Mouse (Mus musculus) forebrain, postnatal 0 days (tissue): Measurements from ENCODE around the gene Ptbp2. TPM values are rescaled to one million over a fixed set of nuclear protein-coding genes. Genes with fewer than 3 reads are reported as not detected.

Experiments used
- ATAC-seq: fragments of 200-750 bp; cut with Nextera tagmentation; 2 replicates; pipeline ENCODE4 v1.8.0; 2017; ENCODE audit warnings: mild to moderate bottlenecking, moderate library complexity
- DNase-seq: peaks from one replicate; pipeline ENCODE4 v3.0.0-alpha.2; 2015
- H3K27ac ChIP-seq: fragments of 300-500 bp; sonication (generic); 2 replicates; pipeline ENCODE4 v1.5.1; 2014; ENCODE audit warnings: low read depth, mild to moderate bottlenecking, antibody characterized with exemption, low read length, moderate library complexity, mixed read lengths
- H3K27me3 ChIP-seq: fragments of 300-500 bp; sonication (generic); 2 replicates; pipeline ENCODE4 v1.6.1; 2014; ENCODE audit warnings: mild to moderate bottlenecking, low read length, mixed read lengths; ENCODE audit not compliant: insufficient read depth
- H3K36me3 ChIP-seq: fragments of 300-500 bp; sonication (generic); 2 replicates; pipeline ENCODE4 v1.6.1; 2014; ENCODE audit warnings: mild to moderate bottlenecking, moderate library complexity; ENCODE audit not compliant: insufficient read depth
- H3K4me1 ChIP-seq: fragments of 300-500 bp; sonication (generic); 2 replicates; pipeline ENCODE4 v1.6.1; 2014; ENCODE audit warnings: antibody characterized with exemption; ENCODE audit not compliant: insufficient read depth
- H3K4me2 ChIP-seq: fragments of 300-500 bp; sonication (generic); 2 replicates; pipeline ENCODE4 v1.6.1; 2014; ENCODE audit warnings: low read depth, mild to moderate bottlenecking, moderate library complexity
- H3K4me3 ChIP-seq: fragments of 300-500 bp; sonication (generic); 2 replicates; pipeline ENCODE4 v1.5.1; 2014; ENCODE audit warnings: low read depth, low read length, mixed read lengths
- H3K9ac ChIP-seq: fragments of 300-500 bp; sonication (generic); 2 replicates; pipeline ENCODE4 v1.6.1; 2014; ENCODE audit warnings: mild to moderate bottlenecking
- H3K9me3 ChIP-seq: fragments of 300-500 bp; sonication (generic); 2 replicates; pipeline ENCODE4 v1.6.1; 2016; ENCODE audit warnings: low read length
- CTCF ChIP-seq: sonication (generic); IDR thresholded peaks from 2 replicates; pipeline ENCODE4 v1.5.1; 2016; ENCODE audit warnings: antibody characterized with exemption, control low read depth, low read depth
- WGBS: fragments of 180-500 bp; shearing (Covaris S2); extraction: QIAGEN DNeasy Blood & Tissue Kit; methylation state at CpG from one replicate; pipeline ENCODE4 v1.1.7; 2014; 5-methylcytosine and 5-hydroxymethylcytosine counted together
- polyA plus RNA-seq: library from polyadenylated mRNA; unstranded; fragments of >200 nt; fragmentation: Nextera tagmentation; extraction: Ambion mirVana; gene quantifications from 2 replicates; pipeline ENCODE4 v1.2.1, GENCODE M21; 2015
- total RNA-seq: library from RNA; depleted of rRNA; stranded (reverse); fragments of >200 nt; gene quantifications from 2 replicates; pipeline ENCODE4 v1.2.3, GENCODE M21; 2014; rRNA removed

Gene Ptbp2
- total RNA-seq (336 and 372 TPM in 2 replicates), polyA plus RNA-seq (183 and 185 TPM in 2 replicates)

- WGBS, result 87% methylated on average over 4 of the region's 4 CpGs
- peak within 1 kb of the TSS; percentile 99 for H3K9ac ChIP-seq
- DNase-seq, result no peak
- peak within 1 kb of the TSS; percentile 98 for H3K4me3 ChIP-seq
- H3K4me2 ChIP-seq, result peak within 1 kb of the TSS; percentile 54
- no peaks in the 10 kb centered on the region for H3K36me3 ChIP-seq
- H3K4me1 ChIP-seq, result peaks cover 4% of the 10 kb centered on the region; the same call in 1 of the 2 replicates
- H3K27me3 ChIP-seq, result no peaks in the 10 kb centered on the region
- H3K9me3 ChIP-seq, result no peaks in the 10 kb centered on the region
- no peak for TF ChIP-seq CTCF
- no peak for ATAC-seq
- H3K27ac ChIP-seq, result peak within 1 kb of the TSS; percentile 99
Measured at GRCm38 (mm10) chr3:119784366-119784765, at the start of gene Ptbp2. Gene Ptbp2, minus strand, starts transcription at chr3:119784466.

GRCm38 (mm10) chr3:119814678-119815077 is 30.4 kb upstream of the Ptbp2 start:
- ATAC-seq, result no peak
- 71% methylated on average over 1 of the region's 1 CpGs for WGBS

GRCm38 (mm10) chr3:119806123-119806522 is 21.9 kb upstream of the Ptbp2 start:
- no peak overlapping the region for H3K4me2 ChIP-seq
- ATAC-seq (no peak), DNase-seq (no peak)
- WGBS, result 79% methylated on average over 7 of the region's 7 CpGs
- H3K4me3 ChIP-seq, result no peak overlapping the region
- no peaks in the 10 kb centered on the region for H3K36me3 ChIP-seq
- no peak for TF ChIP-seq CTCF
- no peaks in the 10 kb centered on the region for H3K9me3 ChIP-seq
- no peaks in the 10 kb centered on the region for H3K4me1 ChIP-seq
- no peak overlapping the region for H3K9ac ChIP-seq
- no peaks in the 10 kb centered on the region for H3K27me3 ChIP-seq
- no peak overlapping the region for H3K27ac ChIP-seq

More at GRCm38 (mm10) chr3:119814678-119815077, 30.4 kb upstream of the Ptbp2 start:
- no peaks in the 10 kb centered on the region for H3K36me3 ChIP-seq
- H3K9ac ChIP-seq, result no peak overlapping the region
- H3K9me3 ChIP-seq, result no peaks in the 10 kb centered on the region
- H3K4me1 ChIP-seq, result no peaks in the 10 kb centered on the region
- no peak for DNase-seq
- H3K27me3 ChIP-seq, result no peaks in the 10 kb centered on the region
- H3K4me2 ChIP-seq, result no peak overlapping the region
- no peak overlapping the region for H3K27ac ChIP-seq
- H3K4me3 ChIP-seq, result no peak overlapping the region
- no peak for TF ChIP-seq CTCF

- Histone ChIP-seq H3K4me3 (no peak overlapping the region), H3K27me3 (no peaks in the 10 kb centered on the region), H3K9me3 (no peaks in the 10 kb centered on the region), H3K9ac (no peak overlapping the region), H3K4me2 (no peak overlapping the region), H3K27ac (no peak overlapping the region), H3K36me3 (no peaks in the 10 kb centered on the region), H3K4me1 (no peaks in the 10 kb centered on the region)
- DNase-seq, result no peak
- 86% methylated on average over 9 of the region's 9 CpGs for WGBS
- TF ChIP-seq CTCF, result no peak
- ATAC-seq, result no peak
Measured at GRCm38 (mm10) chr3:119794677-119795365, 10.6 kb upstream of the Ptbp2 start.

GRCm38 (mm10) chr3:119782946-119783701 is 1.1 kb downstream of the Ptbp2 start:
- H3K9ac ChIP-seq, result peak overlapping the region; percentile 99
- ATAC-seq, result peak; percentile 97
- DNase-seq, result peak; percentile 95
- H3K9me3 ChIP-seq, result no peaks in the 10 kb centered on the region
- TF ChIP-seq CTCF, result no peak
- peak overlapping the region; percentile 98 for H3K4me3 ChIP-seq
- peak overlapping the region; percentile 99 for H3K27ac ChIP-seq
- 3% methylated on average over 66 of the region's 89 CpGs for WGBS
- peak overlapping the region; percentile 54 for H3K4me2 ChIP-seq
- H3K4me1 ChIP-seq, result peaks cover 8% of the 10 kb centered on the region; the same call in 1 of the 2 replicates
- no peaks in the 10 kb centered on the region for H3K36me3 ChIP-seq
- no peaks in the 10 kb centered on the region for H3K27me3 ChIP-seq

- H3K27ac ChIP-seq, result peak overlapping the region; percentile 99
- no peaks in the 10 kb centered on the region for H3K27me3 ChIP-seq
- H3K36me3 ChIP-seq, result no peaks in the 10 kb centered on the region
- TF ChIP-seq CTCF, result no peak
- under 1% methylated on average over 45 of the region's 63 CpGs for WGBS
- H3K4me1 ChIP-seq, result peaks cover 9% of the 10 kb centered on the region; the same call in 1 of the 2 replicates
- ATAC-seq, result peak; percentile 59
- no peaks in the 10 kb centered on the region for H3K9me3 ChIP-seq
- peak overlapping the region; percentile 54 for H3K4me2 ChIP-seq
- peak overlapping the region; percentile 98 for H3K4me3 ChIP-seq
- peak overlapping the region; percentile 99 for H3K9ac ChIP-seq
- DNase-seq, result peak; percentile 67
Measured at GRCm38 (mm10) chr3:119782022-119782945, 2.0 kb downstream of the Ptbp2 start.
